Mouse (Mus musculus) lung, embryonic 16.5 days (tissue): ENCODE measurements around the gene Zbtb3. TPM values are rescaled to one million over a fixed set of nuclear protein-coding genes. Genes with fewer than 3 reads are reported as not detected.

Source experiments
- ATAC-seq: fragments of 200-750 bp; cut with Nextera tagmentation; 2 replicates; pipeline ENCODE4 v1.8.0; 2017; ENCODE audit warnings: low read depth, mild to moderate bottlenecking, moderate library complexity
- H3K27ac ChIP-seq: fragments of 300-500 bp; sonication (generic); 2 replicates; pipeline ENCODE4 v1.5.1; 2014; ENCODE audit warnings: mild to moderate bottlenecking, control low read depth, low read length
- H3K27me3 ChIP-seq: fragments of 300-500 bp; sonication (generic); 2 replicates; pipeline ENCODE4 v1.6.1; 2014; ENCODE audit warnings: low read depth, low read length, mixed read lengths; ENCODE audit not compliant: control insufficient read depth, insufficient read depth
- H3K36me3 ChIP-seq: fragments of 300-500 bp; sonication (generic); 2 replicates; pipeline ENCODE4 v1.6.1; 2014; ENCODE audit warnings: low read length; ENCODE audit not compliant: control insufficient read depth, insufficient read depth
- H3K4me1 ChIP-seq: fragments of 300-500 bp; sonication (generic); replicated peaks from 2 replicates; pipeline ENCODE4 v1.6.1; 2014; ENCODE audit warnings: low read length, mixed read lengths; ENCODE audit not compliant: control insufficient read depth, insufficient read depth
- H3K4me2 ChIP-seq: fragments of 300-500 bp; sonication (generic); 2 replicates; pipeline ENCODE4 v1.6.1; 2014; ENCODE audit warnings: low read depth, low read length, control low read depth
- H3K4me3 ChIP-seq: fragments of 300-500 bp; sonication (generic); 2 replicates; pipeline ENCODE4 v1.5.1; 2014; ENCODE audit warnings: mild to moderate bottlenecking, low read length, control low read depth
- H3K9ac ChIP-seq: fragments of 300-500 bp; sonication (generic); 2 replicates; pipeline ENCODE4 v1.6.1; 2014; ENCODE audit warnings: low read length, control low read depth
- H3K9me3 ChIP-seq: fragments of 300-500 bp; sonication (generic); 2 replicates; pipeline ENCODE4 v1.6.1; 2016; ENCODE audit warnings: low read length; ENCODE audit not compliant: control insufficient read depth
- WGBS: fragments of 180-500 bp; shearing (Covaris S2); extraction: QIAGEN DNeasy Blood & Tissue Kit; methylation state at CpG from one replicate; pipeline ENCODE4 v1.1.7; 2014; 5-methylcytosine and 5-hydroxymethylcytosine counted together
- polyA plus RNA-seq: library from polyadenylated mRNA; unstranded; fragments of >200 nt; fragmentation: Nextera tagmentation; extraction: Ambion mirVana; gene quantifications from 2 replicates; pipeline ENCODE4 v1.2.1, GENCODE M21; 2015

Zbtb3 gene
- polyA plus RNA-seq, 1 experiment from 2014 or later: 5.5 TPM

DNA sequence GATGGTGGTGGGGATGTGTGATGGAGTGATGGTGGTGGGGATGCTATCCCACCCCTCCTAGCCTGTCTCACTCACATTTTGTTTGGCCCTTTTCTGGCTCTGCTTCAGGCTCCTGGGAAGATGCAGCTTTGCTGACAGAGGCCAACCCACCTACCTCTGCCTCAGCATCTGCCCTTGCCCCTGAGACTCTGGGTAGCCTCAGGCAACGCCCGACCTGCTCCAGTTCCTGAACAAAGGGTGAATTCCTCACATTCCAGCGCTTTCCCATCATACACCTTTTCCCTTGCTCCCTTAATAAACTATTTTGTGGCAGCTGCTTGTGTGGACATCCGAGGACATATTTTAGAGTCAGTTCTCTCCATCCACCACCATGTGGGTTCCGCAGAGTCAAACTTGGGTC lies 46.0 kb downstream of the Zbtb3 start:
- 65% methylated on average over 5 of the region's 5 CpGs for WGBS
- no peak overlapping the region for H3K9ac ChIP-seq
- H3K27ac ChIP-seq: no peak overlapping the region
- no peaks in the 10 kb centered on the region for H3K4me1 ChIP-seq
- no peak overlapping the region for H3K4me3 ChIP-seq
- H3K36me3 ChIP-seq: peaks cover 12% of the 10 kb centered on the region
- no peak for ATAC-seq
- no peaks in the 10 kb centered on the region for H3K27me3 ChIP-seq
- H3K9me3 ChIP-seq: no peaks in the 10 kb centered on the region
- no peak overlapping the region for H3K4me2 ChIP-seq

DNA sequence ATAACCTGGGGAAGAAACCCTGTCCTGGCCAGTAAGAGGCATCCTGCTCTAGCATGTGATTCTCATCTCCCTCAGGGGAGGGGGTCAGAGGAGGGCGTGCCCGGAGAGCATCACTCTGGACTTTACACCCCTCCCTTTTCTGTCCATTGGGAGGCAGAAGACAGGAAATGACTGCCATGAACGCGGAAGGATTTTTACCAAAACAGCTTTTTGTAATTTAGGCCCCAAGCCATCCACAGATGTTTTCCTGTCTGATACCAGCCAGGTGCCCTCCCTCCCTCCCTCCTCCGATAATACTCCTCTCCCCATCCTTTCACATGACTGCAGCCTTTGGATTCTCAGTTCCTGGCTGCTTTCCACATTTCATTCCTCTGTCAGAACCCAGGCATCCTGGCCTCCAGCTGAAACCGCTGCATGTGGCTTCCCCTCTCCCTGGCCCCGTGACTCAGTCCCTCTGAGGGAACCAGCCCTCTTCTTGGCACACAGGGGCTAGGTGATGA lies 48.1 kb downstream of the Zbtb3 start, which contains the start of gene Lrrn4cl:
Lrrn4cl (plus strand) TSS at position 367 of the 500 bp plus-strand sequence.
- Histone ChIP-seq H3K27me3 (no peaks in the 10 kb centered on the region), H3K36me3 (peaks cover 12% of the 10 kb centered on the region), H3K4me3 (no peak within 1 kb of the TSS), H3K4me1 (no peaks in the 10 kb centered on the region), H3K9ac (peak within 1 kb of the TSS; percentile 14; the same call in 1 of the 2 replicates), H3K27ac (no peak within 1 kb of the TSS), H3K4me2 (peak within 1 kb of the TSS; percentile 11), H3K9me3 (no peaks in the 10 kb centered on the region)
- peak; percentile 76; the same call in 1 of the 2 replicates for ATAC-seq
- WGBS: 19% methylated on average over 7 of the region's 7 CpGs

DNA sequence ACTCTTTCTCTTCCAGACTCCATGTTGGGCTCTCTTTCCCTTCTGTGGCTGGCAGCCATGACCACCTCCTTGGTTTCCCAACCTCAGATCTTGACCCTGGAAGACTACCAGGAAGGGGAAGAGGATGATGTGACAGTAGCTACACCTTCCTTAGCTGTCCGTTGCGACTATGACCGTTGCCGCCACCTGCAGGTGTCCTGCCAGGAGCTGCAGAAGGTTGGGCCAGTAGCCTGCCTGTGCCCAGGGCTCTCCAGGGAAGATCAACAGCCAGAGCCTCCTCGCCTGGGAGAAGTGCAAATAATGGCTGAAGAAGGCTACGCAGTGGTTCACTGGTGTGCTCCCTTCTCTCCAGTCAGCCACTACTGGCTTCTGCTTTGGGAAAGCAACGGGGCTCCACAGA lies 49.3 kb downstream of the Zbtb3 start:
- H3K4me3 ChIP-seq: no peak overlapping the region
- peak overlapping the region; percentile 10; the same call in 1 of the 2 replicates for H3K9ac ChIP-seq
- H3K27ac ChIP-seq: no peak overlapping the region
- ATAC-seq: peak; percentile 40
- no peaks in the 10 kb centered on the region for H3K4me1 ChIP-seq
- H3K9me3 ChIP-seq: no peaks in the 10 kb centered on the region
- WGBS: 35% methylated on average over 7 of the region's 7 CpGs
- no peak overlapping the region for H3K4me2 ChIP-seq
- H3K27me3 ChIP-seq: no peaks in the 10 kb centered on the region
- H3K36me3 ChIP-seq: peaks cover 8% of the 10 kb centered on the region; the same call in 1 of the 2 replicates

DNA sequence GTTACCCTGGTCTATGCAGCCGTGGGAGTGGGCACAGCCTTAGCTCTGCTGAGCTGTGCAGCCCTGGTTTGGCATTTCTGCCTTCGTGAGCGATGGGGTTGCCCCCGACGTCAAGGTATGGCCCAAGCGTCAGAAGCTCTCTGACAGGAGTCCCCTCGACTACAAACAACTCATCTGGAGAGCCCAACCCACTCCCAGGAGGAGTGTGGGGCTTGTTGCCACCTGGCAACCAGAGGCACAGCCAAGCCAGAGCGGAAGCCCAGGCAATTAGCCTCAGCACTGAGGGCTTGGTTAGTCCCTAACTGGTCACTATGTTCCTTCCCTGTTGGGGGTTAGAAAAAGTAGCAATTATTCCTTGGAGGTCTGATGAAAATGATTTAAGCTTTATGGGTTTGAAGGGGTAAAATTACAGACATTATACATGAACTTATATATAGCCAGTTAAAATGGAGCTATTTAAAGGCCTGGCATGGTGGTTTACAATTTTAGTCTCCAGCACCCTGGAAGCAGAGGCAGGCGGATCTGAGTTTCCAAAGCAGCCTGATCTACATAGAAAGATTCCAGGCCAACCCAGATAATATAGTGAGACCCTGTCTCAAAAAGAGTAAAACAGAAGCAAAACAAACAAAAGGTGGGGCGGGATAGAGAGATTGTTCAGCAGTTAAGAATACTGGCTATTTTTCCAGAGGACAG lies 50.0 kb downstream of the Zbtb3 start:
- Histone ChIP-seq H3K9ac (no peak overlapping the region; the same call in 1 of the 2 replicates), H3K27ac (no peak overlapping the region), H3K4me3 (no peak overlapping the region), H3K27me3 (no peaks in the 10 kb centered on the region), H3K36me3 (peaks cover 3% of the 10 kb centered on the region; the same call in 1 of the 2 replicates), H3K4me1 (no peaks in the 10 kb centered on the region), H3K9me3 (no peaks in the 10 kb centered on the region), H3K4me2 (no peak overlapping the region)
- WGBS: 47% methylated on average over 10 of the region's 10 CpGs
- peak; percentile 22; the same call in 1 of the 2 replicates for ATAC-seq

DNA sequence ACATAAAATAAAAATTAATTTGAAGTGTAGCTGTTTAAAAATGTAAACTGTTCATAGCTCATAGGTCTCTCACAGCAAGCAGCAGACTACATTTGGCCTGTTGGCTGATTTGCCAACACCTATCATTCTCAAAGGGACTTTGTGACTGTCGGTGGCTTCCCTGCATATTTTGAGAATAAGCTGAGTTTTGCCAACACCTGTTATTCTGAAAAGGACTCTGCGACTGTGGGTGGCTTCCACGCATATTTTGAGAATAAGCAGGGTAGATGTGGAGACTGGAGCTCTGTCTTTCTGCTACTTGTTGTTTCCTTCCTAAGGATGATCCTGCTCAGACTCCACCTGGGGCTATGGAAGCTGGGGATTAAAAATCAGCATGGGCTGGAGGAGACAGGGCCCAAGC lies 50.8 kb downstream of the Zbtb3 start:
- Histone ChIP-seq H3K36me3 (no peaks in the 10 kb centered on the region), H3K27ac (no peak overlapping the region), H3K9ac (no peak overlapping the region), H3K4me2 (no peak overlapping the region), H3K4me3 (no peak overlapping the region), H3K27me3 (no peaks in the 10 kb centered on the region), H3K4me1 (no peaks in the 10 kb centered on the region), H3K9me3 (no peaks in the 10 kb centered on the region)
- no peak for ATAC-seq
- 78% methylated on average over 3 of the region's 3 CpGs for WGBS

Other genes starting within 250 kb of the Zbtb3 start
- gene Slc22a8, start 211.3 kb upstream of the Zbtb3 start, polyA plus RNA-seq: 0.09 and 0.11 TPM in 2 replicates
- not detected in 2 replicates for gene Slc22a6, start 184.5 kb upstream of the Zbtb3 start, polyA plus RNA-seq
- gene Chrm1, start 138.8 kb upstream of the Zbtb3 start, polyA plus RNA-seq: 0.10 and 0.21 TPM in 2 replicates
- 77.0 and 78.8 TPM in 2 replicates for gene Slc3a2, start 79.2 kb upstream of the Zbtb3 start, polyA plus RNA-seq
- 75.5 and 78.9 TPM in 2 replicates for gene Wdr74, start 66.7 kb upstream of the Zbtb3 start, polyA plus RNA-seq
- 0.83 and 2.7 TPM in 2 replicates for gene 1700092M07Rik, start 61.8 kb upstream of the Zbtb3 start, polyA plus RNA-seq
- 162 and 174 TPM in 2 replicates for gene Stx5a, start 61.1 kb upstream of the Zbtb3 start, polyA plus RNA-seq
- gene Nxf1, start 45.5 kb upstream of the Zbtb3 start, polyA plus RNA-seq: 186 and 190 TPM in 2 replicates
- 188 and 194 TPM in 2 replicates for gene Tmem223, start 31.6 kb upstream of the Zbtb3 start, polyA plus RNA-seq
- 88.2 and 89.7 TPM in 2 replicates for gene Tmem179b, start 28.1 kb upstream of the Zbtb3 start, polyA plus RNA-seq
- gene Taf6l, start 16.1 kb upstream of the Zbtb3 start, polyA plus RNA-seq: 24.0 and 26.0 TPM in 2 replicates
- gene Polr2g, start 4.0 kb upstream of the Zbtb3 start, polyA plus RNA-seq: 140 and 147 TPM in 2 replicates
- gene Ttc9c, start 16.8 kb downstream of the Zbtb3 start, polyA plus RNA-seq: 55.2 and 56.5 TPM in 2 replicates
- gene Hnrnpul2, start 17.5 kb downstream of the Zbtb3 start, polyA plus RNA-seq: 4.4 and 5.0 TPM in 2 replicates
- not detected in 2 replicates for gene AC129217.1, start 27.2 kb downstream of the Zbtb3 start, polyA plus RNA-seq
- 54.1 and 54.6 TPM in 2 replicates for gene Bscl2, start 34.9 kb downstream of the Zbtb3 start, polyA plus RNA-seq
- 2.8 and 3.3 TPM in 2 replicates for gene Gng3, start 36.6 kb downstream of the Zbtb3 start, polyA plus RNA-seq
- 1.6 and 1.7 TPM in 2 replicates for gene Lrrn4cl, start 48.2 kb downstream of the Zbtb3 start, polyA plus RNA-seq
- gene Ubxn1, start 68.9 kb downstream of the Zbtb3 start, polyA plus RNA-seq: 156 and 164 TPM in 2 replicates
- gene Uqcc3, start 78.4 kb downstream of the Zbtb3 start, polyA plus RNA-seq: 63.5 and 64.0 TPM in 2 replicates
- gene Lbhd1, start 81.2 kb downstream of the Zbtb3 start, polyA plus RNA-seq: 71.3 and 75.9 TPM in 2 replicates
- not detected in 2 replicates for gene Gm49403, start 81.4 kb downstream of the Zbtb3 start, polyA plus RNA-seq
- gene 1810009A15Rik, start 86.3 kb downstream of the Zbtb3 start, polyA plus RNA-seq: 68.4 and 71.4 TPM in 2 replicates
- gene Gm49416, start 86.4 kb downstream of the Zbtb3 start, polyA plus RNA-seq: not detected in 2 replicates
- 38.3 and 40.8 TPM in 2 replicates for gene Ints5, start 90.5 kb downstream of the Zbtb3 start, polyA plus RNA-seq
- gene Ganab, start 95.5 kb downstream of the Zbtb3 start, polyA plus RNA-seq: 125 and 127 TPM in 2 replicates
- 40.2 and 43.5 TPM in 2 replicates for gene B3gat3, start 117.8 kb downstream of the Zbtb3 start, polyA plus RNA-seq
- 2.8 and 4.0 TPM in 2 replicates for gene Rom1, start 126.8 kb downstream of the Zbtb3 start, polyA plus RNA-seq
- 31.0 and 32.2 TPM in 2 replicates for gene Eml3, start 127.0 kb downstream of the Zbtb3 start, polyA plus RNA-seq
- gene Mta2, start 139.3 kb downstream of the Zbtb3 start, polyA plus RNA-seq: 149 and 164 TPM in 2 replicates
- gene Tut1, start 151.3 kb downstream of the Zbtb3 start, polyA plus RNA-seq: 27.5 and 28.9 TPM in 2 replicates
- 366 TPM in 2 replicates for gene Eef1g, start 164.5 kb downstream of the Zbtb3 start, polyA plus RNA-seq
- 30.5 and 31.0 TPM in 2 replicates for gene Ahnak, start 186.7 kb downstream of the Zbtb3 start, polyA plus RNA-seq